Mouse (Mus musculus): ENCODE data around the gene Gng11. TPM values are rescaled to one million over a fixed set of nuclear protein-coding genes. Genes with fewer than 3 reads are reported as not detected.

The Gng11 gene
- total RNA-seq (2015) (11.2 and 12.3 TPM in 2 replicates), total RNA-seq (2017) (6.0 and 6.7 TPM in 2 replicates)

- ATAC-seq (replicated peaks; ENCODE audit: poor library complexity): peak; percentile 71
These were observed at the start of gene Gng11 for GRCm38 (mm10) chr6:4003890-4004306. Gene Gng11, plus strand, starts transcription at chr6:4003904.

- no peak for ATAC-seq (replicated peaks; ENCODE audit: poor library complexity)
These were observed 48.7 kb upstream of the Gng11 start for GRCm38 (mm10) chr6:3954969-3955368.

- ATAC-seq (replicated peaks; ENCODE audit: poor library complexity): peak; percentile 90
These were observed 35.8 kb upstream of the Gng11 start for GRCm38 (mm10) chr6:3967676-3968626.

DNA sequence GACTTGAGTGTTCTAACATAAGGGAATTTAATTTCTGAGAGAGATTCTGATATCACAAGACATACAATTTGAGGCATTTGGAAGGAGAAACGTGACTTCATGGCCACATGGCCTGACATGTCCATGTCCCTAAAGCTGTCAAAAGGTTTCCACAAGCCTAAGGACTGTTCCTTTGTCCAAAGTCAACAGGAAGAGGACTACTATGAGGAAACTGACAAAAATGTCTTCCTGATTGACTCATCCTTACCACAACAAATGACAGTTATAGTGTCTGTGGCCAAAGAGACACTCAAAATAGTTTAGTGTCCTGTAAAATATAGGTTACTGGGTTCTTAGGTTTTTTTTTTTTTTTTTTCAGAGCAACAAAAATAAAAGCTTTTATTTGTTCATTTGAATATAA lies 30.0 kb upstream of the Gng11 start:
- peak; percentile 98 for ATAC-seq (replicated peaks; ENCODE audit: poor library complexity)

- no peak for ATAC-seq (replicated peaks; ENCODE audit: poor library complexity)
These were observed 20.9 kb upstream of the Gng11 start for GRCm38 (mm10) chr6:3982661-3983284.

GRCm38 (mm10) chr6:3988750-3989149 lies 15.0 kb upstream of the Gng11 start, which contains the start of gene Tfpi2:
Gene Tfpi2, minus strand, starts transcription at chr6:3988919.
- no peak for ATAC-seq (replicated peaks; ENCODE audit: poor library complexity)

DNA sequence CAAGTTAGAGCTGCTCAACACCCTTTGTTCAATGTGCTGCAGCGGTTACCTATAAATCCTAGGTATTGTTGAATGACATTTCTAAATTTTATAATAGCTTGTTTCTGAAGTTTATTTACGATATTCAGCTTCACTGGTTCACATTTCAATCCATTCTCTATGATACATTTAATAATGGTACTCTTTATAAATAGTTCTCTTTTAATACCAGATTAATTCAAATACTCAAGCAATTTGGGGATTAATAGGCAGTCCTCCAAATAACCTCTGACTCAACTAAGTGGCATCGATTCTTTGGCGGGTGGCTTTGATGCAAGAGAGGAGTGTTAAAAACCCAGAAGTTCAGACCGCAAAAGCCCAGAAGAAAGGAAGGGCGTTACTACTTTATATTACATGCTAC lies 10.2 kb upstream of the Gng11 start, which contains the start of gene Gngt1:
Gene Gngt1 (plus strand): TSS at position 301 of the 400 bp plus-strand sequence.
- ATAC-seq (replicated peaks; ENCODE audit: poor library complexity): no peak

DNA sequence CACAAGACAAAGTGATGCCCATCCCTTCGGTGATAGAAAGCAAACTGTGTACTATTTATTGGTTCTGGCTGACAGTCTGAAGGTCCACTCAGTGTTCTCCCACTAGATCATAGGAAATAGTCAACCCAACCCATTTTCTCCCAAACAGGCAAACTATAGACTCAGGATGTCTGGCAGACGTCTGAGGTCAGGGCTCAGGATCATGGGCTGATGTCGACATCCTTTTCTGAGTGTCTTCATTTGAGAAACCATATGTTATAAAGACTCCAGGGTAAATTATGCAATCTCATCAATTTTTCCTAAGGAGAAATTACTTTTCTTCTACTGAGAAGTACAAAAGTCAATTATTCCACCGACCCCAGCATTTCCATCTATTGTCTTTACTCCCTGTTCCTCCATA lies 5.6 kb upstream of the Gng11 start:
- no peak for ATAC-seq (replicated peaks; ENCODE audit: poor library complexity)

DNA sequence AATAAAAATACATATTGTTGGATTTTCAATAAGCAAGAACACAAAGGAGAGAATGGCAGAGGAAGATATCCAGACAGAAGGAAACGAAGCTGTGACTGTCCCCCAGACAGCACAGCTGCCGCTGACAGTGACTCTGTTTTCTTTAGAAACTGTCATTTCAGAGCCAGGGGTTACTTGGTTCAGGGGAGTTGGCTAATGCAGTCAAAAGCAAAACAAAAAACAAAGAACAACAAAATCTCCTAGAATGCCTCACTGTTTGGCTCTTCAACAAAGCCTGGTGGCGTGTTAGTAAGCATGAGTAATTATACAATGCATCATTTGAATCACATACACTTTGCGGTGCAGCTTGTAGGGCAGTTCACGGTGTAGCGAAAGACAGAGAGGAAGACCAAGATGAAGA lies 4.4 kb upstream of the Gng11 start:
- ATAC-seq (replicated peaks; ENCODE audit: poor library complexity): no peak

DNA sequence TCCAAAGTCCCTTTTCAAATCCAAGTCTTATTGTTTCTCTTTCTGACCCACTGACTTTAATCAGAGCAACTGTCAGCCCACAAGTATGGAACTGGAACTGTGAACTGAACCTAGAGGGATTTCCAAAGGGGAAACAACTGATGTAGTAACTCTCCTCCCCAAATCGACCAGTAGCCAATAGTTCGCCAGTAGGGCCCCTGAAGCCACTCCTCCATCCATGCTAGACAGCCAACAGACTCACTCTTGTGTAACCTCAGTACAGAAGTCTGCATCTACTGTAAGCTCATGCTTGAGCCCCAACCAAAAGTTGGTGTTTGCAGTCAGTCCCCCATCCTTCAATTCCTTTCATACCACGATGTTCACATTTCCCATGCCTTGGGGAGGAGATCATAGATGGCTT lies 3.0 kb upstream of the Gng11 start:
- ATAC-seq (replicated peaks; ENCODE audit: poor library complexity): peak; percentile 86

DNA sequence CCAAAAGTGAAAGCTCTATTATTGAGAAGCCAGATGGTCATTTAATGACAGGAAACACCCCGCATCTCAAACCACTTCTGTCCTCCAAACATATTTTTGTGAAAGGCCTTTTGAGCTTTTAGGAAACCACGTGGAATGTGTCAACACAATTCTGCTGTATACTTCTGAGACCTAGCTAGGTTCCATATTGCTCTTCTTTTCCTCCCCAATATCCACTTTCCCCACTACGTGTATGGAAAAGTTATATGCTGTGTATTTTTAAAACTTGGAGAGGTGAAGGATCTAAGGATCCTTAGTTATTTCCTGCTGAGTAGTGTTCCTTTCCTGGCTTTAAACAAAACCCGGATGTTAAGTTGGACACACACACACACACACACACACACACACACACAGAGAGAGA lies 259 bp upstream of the Gng11 start:
- peak; percentile 18 for ATAC-seq (replicated peaks; ENCODE audit: poor library complexity)

- ATAC-seq (replicated peaks; ENCODE audit: poor library complexity): no peak
These were observed 1.1 kb downstream of the Gng11 start for GRCm38 (mm10) chr6:4004808-4005207.

GRCm38 (mm10) chr6:4008501-4009040 lies 4.9 kb downstream of the Gng11 start:
- ATAC-seq (replicated peaks; ENCODE audit: poor library complexity): no peak

GRCm38 (mm10) chr6:4009548-4009947 lies 5.8 kb downstream of the Gng11 start:
- no peak for ATAC-seq (replicated peaks; ENCODE audit: poor library complexity)

DNA sequence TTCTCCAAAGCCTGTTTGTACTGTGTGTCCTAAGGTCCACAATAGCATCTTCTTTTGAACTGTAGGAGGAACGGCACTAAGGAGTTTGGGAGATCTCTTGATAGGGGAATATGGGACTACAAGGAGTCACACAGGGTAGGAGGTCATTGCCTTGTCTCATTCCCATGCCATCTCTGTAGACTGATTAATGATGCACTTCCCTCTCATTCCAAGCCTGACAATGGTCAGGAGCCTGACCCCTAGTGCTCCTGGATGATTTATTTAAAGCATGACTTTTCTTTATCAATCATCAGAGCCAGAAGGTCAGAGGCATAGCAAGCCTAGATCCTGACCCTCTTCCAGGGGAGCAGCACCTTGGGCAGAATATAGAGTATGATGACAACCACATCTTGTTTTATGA lies 18.9 kb downstream of the Gng11 start:
- ATAC-seq (replicated peaks; ENCODE audit: poor library complexity): no peak

GRCm38 (mm10) chr6:4026367-4026766 lies 22.7 kb downstream of the Gng11 start:
- peak; percentile 57 for ATAC-seq (replicated peaks; ENCODE audit: poor library complexity)

- no peak for ATAC-seq (replicated peaks; ENCODE audit: poor library complexity)
These were observed 27.3 kb downstream of the Gng11 start for GRCm38 (mm10) chr6:4030956-4031355.

DNA sequence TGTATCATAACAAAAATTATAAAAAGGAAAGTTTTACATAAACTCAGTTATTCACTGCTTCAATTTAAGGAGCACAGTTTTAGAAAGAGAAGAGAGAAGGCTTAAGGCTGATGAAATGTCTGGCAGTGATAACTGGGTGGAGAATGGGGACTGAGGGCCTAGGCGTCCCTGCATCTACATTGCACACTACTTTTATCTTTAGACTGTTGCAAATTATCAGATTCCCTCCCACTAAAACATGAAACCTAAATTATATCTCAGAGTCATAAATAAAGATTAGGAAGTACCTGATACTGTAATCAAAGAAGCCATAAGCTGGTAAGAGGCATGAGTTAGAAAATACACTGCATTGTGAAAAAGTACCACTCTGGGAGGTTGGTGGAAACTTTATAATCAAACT lies 38.1 kb downstream of the Gng11 start:
- ATAC-seq (replicated peaks; ENCODE audit: poor library complexity): no peak

GRCm38 (mm10) chr6:4047200-4047599 lies 43.5 kb downstream of the Gng11 start:
- ATAC-seq (replicated peaks; ENCODE audit: poor library complexity): peak; percentile 78

GRCm38 (mm10) chr6:4052843-4053242 lies 49.1 kb downstream of the Gng11 start:
- ATAC-seq (replicated peaks; ENCODE audit: poor library complexity): no peak

GRCm38 (mm10) chr6:4054387-4054786 lies 50.7 kb downstream of the Gng11 start:
- ATAC-seq (replicated peaks; ENCODE audit: poor library complexity): no peak

Data from megakaryocyte progenitor cell, adult 5-6 weeks (primary cell).